Mouse (Mus musculus): ENCODE results near the gene Gm20388.

- TF ChIP-seq CTCF (IDR thresholded peaks at IDR 0.05; ENCODE audit: low read depth) (no peak), EP300 (IDR thresholded peaks at IDR 0.05; ENCODE audit: low read depth) (no peak)
These were observed 1117.1 kb downstream of the Gm20388 start for GRCm38 (mm10) chr8:121027787-121028186.
